Mouse (Mus musculus): ENCODE data around the gene Olfr1320. TPM values are rescaled to one million over a fixed set of nuclear protein-coding genes. Genes with fewer than 3 reads are reported as not detected.
"Not testable (repeated sequence)": the region's sequence is repeated elsewhere in the genome, so short reads cannot be mapped to it uniquely, and the experiment has no call there.

The Olfr1320 gene
- total RNA-seq (2021): not detected

- intact Hi-C loops (cut with DNase I): no loop called here
- no peak for DNase-seq (ENCODE audit: low spot score in 2 of 2)
These were observed at the start of gene Olfr1320 for GRCm38 (mm10) chrX:49672033-49672432. Gene Olfr1320 (plus strand): TSS chrX:49672333.

GRCm38 (mm10) chrX:49627566-49627965 lies 44.6 kb upstream of the Olfr1320 start:
- intact Hi-C loops (cut with DNase I): no loop called here
- DNase-seq (ENCODE audit: low spot score in 2 of 2): no peak

DNA sequence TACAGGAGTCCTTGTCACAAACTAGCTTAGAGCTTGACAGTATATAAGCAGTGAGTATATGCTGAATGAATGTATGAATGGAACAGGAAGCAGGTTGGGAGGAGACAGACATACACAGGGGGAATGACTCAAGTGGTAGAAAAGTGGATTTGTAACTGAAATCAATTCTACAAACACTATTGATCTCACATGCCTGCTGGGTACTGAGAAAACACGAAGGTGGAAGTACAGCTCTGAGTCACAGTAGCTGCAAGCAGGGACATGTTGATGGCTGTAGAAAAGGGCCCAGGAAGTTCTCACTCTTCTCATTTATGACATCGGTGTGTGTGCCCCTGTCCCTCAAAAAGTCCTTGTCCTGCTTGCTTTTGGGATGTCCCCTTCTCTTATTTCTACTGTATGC lies 40.9 kb upstream of the Olfr1320 start:
- intact Hi-C loops (cut with DNase I): no loop called here

DNA sequence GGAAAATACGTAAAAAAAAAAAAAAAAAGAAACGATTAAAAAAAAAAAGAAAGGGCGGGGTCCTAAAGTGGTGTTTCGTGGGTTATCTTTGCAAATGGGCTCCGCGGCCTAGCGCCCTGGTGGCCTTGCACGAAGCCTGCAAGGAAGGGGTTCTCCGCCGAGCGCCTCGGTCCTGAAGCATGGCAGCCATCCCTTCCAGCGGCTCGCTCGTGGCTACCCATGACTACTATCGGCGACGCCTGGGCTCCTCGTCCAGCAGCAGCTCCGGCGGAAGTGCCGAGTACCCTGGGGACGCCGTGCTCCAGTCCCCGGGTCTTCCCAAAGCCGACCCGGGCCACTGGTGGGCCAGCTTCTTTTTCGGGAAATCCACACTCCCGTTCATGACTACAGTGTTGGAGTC lies 11.4 kb upstream of the Olfr1320 start:
- intact Hi-C loops (cut with DNase I): not testable (repeated sequence)
- peak in 1 of 2 experiments; percentile 3 for DNase-seq (ENCODE audit: low spot score in 2 of 2)

More for the DNA sequence above, 40.9 kb upstream of the Olfr1320 start:
- no peak for DNase-seq (ENCODE audit: low spot score in 2 of 2)

Other genes with a start within 250 kb of the Olfr1320 start
- gene Arhgap36, start 208.4 kb upstream of the Olfr1320 start, total RNA-seq (2021): 1 to 10 TPM; 2.1 to 4.0 TPM
- not detected for gene Olfr1321, start 62.7 kb downstream of the Olfr1320 start, total RNA-seq (2021)
- gene Igsf1, start 125.4 kb downstream of the Olfr1320 start, total RNA-seq (2021): 1 to 10 TPM; 3.4 to 5.8 TPM
- not detected for gene Olfr1322, start 219.2 kb downstream of the Olfr1320 start, total RNA-seq (2021)

Measured in left cerebral cortex, postnatal 25 days (tissue).